Mouse (Mus musculus): ENCODE data around the gene Chaf1a.

Chaf1a gene

GRCm38 (mm10) chr17:56020400-56021084, 19.7 kb upstream of the Chaf1a start:
- peak; percentile 5 for DNase-seq (ENCODE audit: low spot score)

- DNase-seq (ENCODE audit: low spot score), result no peak
Measured at GRCm38 (mm10) chr17:56021161-56021910, 18.9 kb upstream of the Chaf1a start.

GRCm38 (mm10) chr17:56022131-56022988, 17.9 kb upstream of the Chaf1a start:
- peak; percentile 7 for DNase-seq (ENCODE audit: low spot score)

- no peak for DNase-seq (ENCODE audit: low spot score)
Measured at GRCm38 (mm10) chr17:56022989-56023290, 17.3 kb upstream of the Chaf1a start.

- peak; percentile 8 for DNase-seq (ENCODE audit: low spot score)
Measured at GRCm38 (mm10) chr17:56023386-56023785, 16.9 kb upstream of the Chaf1a start.

- DNase-seq (ENCODE audit: low spot score), result no peak
Measured at GRCm38 (mm10) chr17:56024476-56024875, 15.8 kb upstream of the Chaf1a start.

GRCm38 (mm10) chr17:56024931-56025330, 15.3 kb upstream of the Chaf1a start:
- DNase-seq (ENCODE audit: low spot score), result no peak

- no peak for DNase-seq (ENCODE audit: low spot score)
Measured at GRCm38 (mm10) chr17:56026303-56026702, 13.9 kb upstream of the Chaf1a start.

- DNase-seq (ENCODE audit: low spot score), result no peak
Measured at GRCm38 (mm10) chr17:56026881-56027280, 13.4 kb upstream of the Chaf1a start.

- no peak for DNase-seq (ENCODE audit: low spot score)
Measured at GRCm38 (mm10) chr17:56027801-56028441, 12.3 kb upstream of the Chaf1a start.

GRCm38 (mm10) chr17:56030238-56030870, 9.9 kb upstream of the Chaf1a start:
- DNase-seq (ENCODE audit: low spot score), result no peak

- no peak for DNase-seq (ENCODE audit: low spot score)
Measured at GRCm38 (mm10) chr17:56030919-56031318, 9.3 kb upstream of the Chaf1a start.

GRCm38 (mm10) chr17:56031431-56031830, 8.8 kb upstream of the Chaf1a start:
- DNase-seq (ENCODE audit: low spot score), result no peak

GRCm38 (mm10) chr17:56032127-56032733, 8.0 kb upstream of the Chaf1a start:
- DNase-seq (ENCODE audit: low spot score), result no peak

- no peak for DNase-seq (ENCODE audit: low spot score)
Measured at GRCm38 (mm10) chr17:56032831-56033230, 7.4 kb upstream of the Chaf1a start.

- DNase-seq (ENCODE audit: low spot score), result no peak
Measured at GRCm38 (mm10) chr17:56034040-56034725, 6.1 kb upstream of the Chaf1a start.

- DNase-seq (ENCODE audit: low spot score), result no peak
Measured at GRCm38 (mm10) chr17:56034726-56035100, 5.5 kb upstream of the Chaf1a start.

- DNase-seq (ENCODE audit: low spot score), result no peak
Measured at GRCm38 (mm10) chr17:56035216-56035615, 5.0 kb upstream of the Chaf1a start.

- DNase-seq (ENCODE audit: low spot score), result peak; percentile 99
Measured at GRCm38 (mm10) chr17:56036176-56036900, 3.9 kb upstream of the Chaf1a start, which contains the start of gene Sh3gl1. Gene Sh3gl1, minus strand, starts transcription at chr17:56036635.

- peak; percentile 28 for DNase-seq (ENCODE audit: low spot score)
Measured at GRCm38 (mm10) chr17:56036901-56037287, 3.3 kb upstream of the Chaf1a start.

All from ovary, postnatal 36 days (tissue).